Mouse (Mus musculus) bone marrow, adult 2 months (tissue): ENCODE results near the gene Gm7102.

ENCODE experiments used
- CTCF ChIP-seq: fragments of 200-500 bp; IDR thresholded peaks from 2 replicates; pipeline ENCODE4 v1.5.1; 2011; ENCODE audit warnings: low read length, control low read depth; ENCODE audit not compliant: control insufficient read depth, insufficient read depth
- POLR2A ChIP-seq: fragments of 200-500 bp; IDR thresholded peaks from 2 replicates; pipeline ENCODE4 v1.6.1; 2011; ENCODE audit warnings: low read depth, mild to moderate bottlenecking, control low read depth, low read length, borderline replicate concordance; ENCODE audit not compliant: control insufficient read depth

GRCm38 (mm10) chr19:61138655-61139054 is 37.5 kb downstream of the Gm7102 start:
- TF ChIP-seq POLR2A: no peak
- TF ChIP-seq CTCF: no peak
